Mouse (Mus musculus): ENCODE measurements around the gene Ahctf1.

Gene Ahctf1

DNA sequence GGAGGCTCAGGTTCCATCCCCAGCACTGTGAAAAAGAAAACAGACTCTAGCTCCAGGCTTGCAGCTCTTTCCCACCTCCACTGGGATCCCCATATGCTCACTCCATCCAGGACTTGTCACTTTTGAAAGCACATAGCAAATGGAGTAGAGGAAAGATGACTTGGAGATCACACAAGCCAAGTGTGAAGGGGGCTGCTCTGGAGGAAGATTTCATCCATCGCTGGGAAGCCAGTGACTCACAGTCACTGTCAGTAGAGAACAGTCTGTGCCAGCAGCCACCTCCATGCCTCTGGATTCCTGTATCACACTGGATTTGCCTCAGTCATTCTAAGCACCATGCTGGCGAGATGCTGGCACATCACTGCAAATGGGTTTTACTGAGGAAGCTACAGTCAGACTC, 11.1 kb upstream of the Ahctf1 start:
- no peak for TF ChIP-seq GATA4 (IDR thresholded peaks at IDR 0.05; ENCODE audit: insufficient replicate concordance, low read length)

GRCm38 (mm10) chr1:179813385-179813784, 9.9 kb upstream of the Ahctf1 start:
- TF ChIP-seq GATA4 (IDR thresholded peaks at IDR 0.05; ENCODE audit: insufficient replicate concordance, low read length) = no peak

GRCm38 (mm10) chr1:179808300-179808699, 4.8 kb upstream of the Ahctf1 start:
- no peak for TF ChIP-seq GATA4 (IDR thresholded peaks at IDR 0.05; ENCODE audit: insufficient replicate concordance, low read length)

DNA sequence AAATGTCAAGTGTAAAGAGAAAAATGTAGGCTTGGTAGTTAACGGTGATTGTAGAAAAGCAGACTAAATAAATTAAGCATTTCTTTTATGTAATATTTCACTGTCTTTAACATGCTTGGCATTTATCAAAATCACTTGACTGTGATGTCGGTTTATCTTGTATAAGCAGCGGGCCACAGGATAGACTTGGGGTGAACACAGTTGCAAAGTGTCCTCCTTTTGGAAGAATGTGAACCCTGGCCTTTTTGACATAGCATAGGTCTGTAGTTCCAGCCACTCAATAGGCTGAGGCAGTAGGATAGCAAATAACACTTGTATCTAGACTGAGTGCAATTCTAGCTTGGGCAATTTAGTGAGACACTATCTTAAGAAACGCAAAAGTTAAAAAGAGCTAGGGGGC, 4.0 kb upstream of the Ahctf1 start:
- TF ChIP-seq GATA4 (IDR thresholded peaks at IDR 0.05; ENCODE audit: insufficient replicate concordance, low read length) = no peak

GRCm38 (mm10) chr1:179805751-179806150, 2.3 kb upstream of the Ahctf1 start:
- no peak for TF ChIP-seq GATA4 (IDR thresholded peaks at IDR 0.05; ENCODE audit: insufficient replicate concordance, low read length)

- peak; percentile 69; the same call in 1 of the 2 replicates for TF ChIP-seq GATA4 (IDR thresholded peaks at IDR 0.05; ENCODE audit: insufficient replicate concordance, low read length)
Measured at GRCm38 (mm10) chr1:179804140-179804881, 831 bp upstream of the Ahctf1 start.

- TF ChIP-seq GATA4 (IDR thresholded peaks at IDR 0.05; ENCODE audit: insufficient replicate concordance, low read length) = no peak
Measured at GRCm38 (mm10) chr1:179802610-179803512, 619 bp downstream of the Ahctf1 start, which contains the start of gene Gm10518. Gene Gm10518 (plus strand): TSS chr1:179803376.

DNA sequence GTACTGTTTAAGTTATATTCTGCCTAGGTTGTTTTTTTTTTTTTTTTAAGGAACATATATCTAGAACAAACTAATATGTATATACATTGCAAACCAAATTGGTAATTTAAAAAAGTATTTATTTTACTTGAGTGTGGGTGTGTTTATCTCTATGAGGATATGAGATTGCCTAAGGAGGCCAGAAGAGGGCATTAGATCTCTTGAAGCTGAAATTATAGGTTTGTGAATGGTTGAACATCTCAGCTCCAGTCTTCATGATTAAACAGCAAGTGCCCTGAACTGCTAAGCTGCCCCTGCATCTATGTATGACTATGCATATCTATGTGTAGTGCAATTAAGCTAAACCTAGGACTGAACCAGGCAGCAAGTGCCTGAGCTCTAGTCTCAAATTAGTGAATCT, 4.7 kb downstream of the Ahctf1 start:
- no peak for TF ChIP-seq GATA4 (IDR thresholded peaks at IDR 0.05; ENCODE audit: insufficient replicate concordance, low read length)

DNA sequence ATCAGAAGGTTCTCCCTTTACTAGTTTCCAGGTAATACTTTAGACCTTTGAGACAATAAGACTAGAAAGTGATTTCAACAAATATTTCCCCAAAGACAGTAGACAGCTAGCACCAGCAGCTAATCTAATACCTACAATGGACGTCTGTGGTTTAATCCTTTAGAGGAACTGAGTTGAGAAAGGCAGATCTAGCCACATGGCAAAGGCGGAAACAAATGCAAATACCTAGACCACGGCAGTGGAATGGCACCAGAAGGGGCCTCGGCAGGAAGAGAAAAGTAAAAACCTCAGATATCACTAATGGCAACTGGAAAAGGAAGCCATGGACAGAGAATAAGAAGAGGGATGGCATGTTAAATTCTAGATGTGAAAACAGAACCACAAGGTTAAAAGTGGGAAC, 16.2 kb downstream of the Ahctf1 start:
- no peak for TF ChIP-seq GATA4 (IDR thresholded peaks at IDR 0.05; ENCODE audit: insufficient replicate concordance, low read length)

DNA sequence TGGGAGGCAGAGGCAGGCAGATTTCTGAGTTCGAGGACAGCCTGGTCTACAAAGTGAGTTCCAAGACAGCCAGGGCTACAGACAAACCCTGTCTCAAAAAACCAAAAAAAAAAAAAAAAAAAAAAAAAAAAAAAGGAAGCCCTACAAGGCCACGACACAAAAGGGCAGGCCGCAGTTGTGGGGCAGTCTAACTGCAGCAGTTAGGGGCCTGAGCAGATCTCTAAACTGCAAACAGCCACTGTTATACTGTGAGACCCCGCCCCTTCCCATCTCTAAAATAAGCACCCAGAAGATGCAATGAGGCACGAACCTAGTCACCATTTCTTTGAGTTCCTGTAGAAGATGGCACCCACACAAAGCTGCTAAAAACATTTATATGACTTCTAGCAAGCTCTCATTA, 18.0 kb downstream of the Ahctf1 start:
- no peak for TF ChIP-seq GATA4 (IDR thresholded peaks at IDR 0.05; ENCODE audit: insufficient replicate concordance, low read length)

DNA sequence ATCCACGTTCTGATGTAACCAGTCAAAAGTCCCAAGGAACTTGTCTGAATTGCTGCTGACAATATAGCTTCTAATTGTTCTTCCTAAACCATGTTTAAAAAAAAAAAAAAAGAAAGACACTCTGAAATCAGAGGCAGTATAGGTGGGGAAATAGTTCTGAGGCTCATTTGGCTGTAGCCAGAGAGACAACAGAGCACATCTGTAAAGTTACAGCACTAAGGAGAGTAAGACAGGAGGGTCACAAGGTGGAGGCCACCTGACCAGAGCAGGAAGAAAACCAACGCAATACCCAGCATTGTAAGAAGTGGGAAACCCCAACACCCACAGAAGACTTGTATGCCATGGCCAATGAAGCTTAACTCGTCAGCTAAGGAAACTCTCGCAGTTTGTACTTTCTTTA, 19.4 kb downstream of the Ahctf1 start:
- TF ChIP-seq GATA4 (IDR thresholded peaks at IDR 0.05; ENCODE audit: insufficient replicate concordance, low read length) = no peak

GRCm38 (mm10) chr1:179776831-179777230, 26.6 kb downstream of the Ahctf1 start:
- TF ChIP-seq GATA4 (IDR thresholded peaks at IDR 0.05; ENCODE audit: insufficient replicate concordance, low read length) = no peak

DNA sequence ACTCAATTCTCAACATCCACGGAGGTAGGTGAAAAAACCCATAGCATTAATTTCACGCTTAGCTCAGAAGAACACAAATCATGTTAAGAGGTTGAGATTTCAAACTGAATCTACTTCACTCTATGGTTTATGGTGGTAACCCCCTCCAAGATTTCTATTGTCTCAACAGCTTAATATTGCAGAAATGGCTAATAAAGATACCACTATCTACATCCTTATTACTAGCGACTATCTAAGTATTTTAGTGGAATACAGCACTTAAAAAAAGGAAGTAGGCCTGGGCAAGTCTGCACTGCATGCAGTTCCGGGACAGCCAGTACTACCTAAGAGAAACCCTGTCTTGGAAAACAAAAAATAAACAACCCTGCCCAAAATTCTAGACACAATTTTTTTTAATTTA, 42.9 kb downstream of the Ahctf1 start:
- TF ChIP-seq GATA4 (IDR thresholded peaks at IDR 0.05; ENCODE audit: insufficient replicate concordance, low read length) = no peak

- no peak for TF ChIP-seq GATA4 (IDR thresholded peaks at IDR 0.05; ENCODE audit: insufficient replicate concordance, low read length)
Measured at GRCm38 (mm10) chr1:179760086-179760485, 43.4 kb downstream of the Ahctf1 start.

GRCm38 (mm10) chr1:179756477-179756876, 47.0 kb downstream of the Ahctf1 start:
- no peak for TF ChIP-seq GATA4 (IDR thresholded peaks at IDR 0.05; ENCODE audit: insufficient replicate concordance, low read length)

- no peak for TF ChIP-seq GATA4 (IDR thresholded peaks at IDR 0.05; ENCODE audit: insufficient replicate concordance, low read length)
Measured at GRCm38 (mm10) chr1:179753006-179753405, 50.5 kb downstream of the Ahctf1 start.

Measured in liver, adult (tissue).